Mouse (Mus musculus) lung, postnatal 0 days (tissue): ENCODE data around the gene Ceacam2.
"Not testable (repeated sequence)": the region's sequence is repeated elsewhere in the genome, so short reads cannot be mapped to it uniquely, and the experiment has no call there.

Experiments used
- CTCF ChIP-seq: IDR thresholded peaks from 2 replicates; pipeline ENCODE4 v1.5.1; 2016; ENCODE audit warnings: antibody characterized with exemption, mild to moderate bottlenecking
- EP300 ChIP-seq: IDR thresholded peaks from 2 replicates; pipeline ENCODE4 v1.6.1; 2016; ENCODE audit warnings: antibody characterized with exemption, mild to moderate bottlenecking, control low read depth

DNA sequence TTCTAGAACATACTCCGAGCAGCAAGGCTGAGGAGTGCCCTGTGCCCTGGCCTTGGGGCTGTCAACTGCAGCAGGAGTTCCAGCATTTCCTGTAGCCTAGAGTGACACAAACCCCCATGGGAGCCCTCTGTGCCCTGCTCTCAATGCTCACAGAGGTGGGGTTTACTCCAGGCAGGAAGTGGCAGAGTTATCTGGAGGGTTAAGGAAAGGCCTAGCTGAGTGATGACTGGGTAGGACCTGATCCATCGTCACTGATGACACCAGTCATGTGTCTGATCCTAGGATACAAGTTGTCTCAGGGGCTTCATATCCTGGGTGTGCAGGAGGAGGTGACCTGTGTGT, 61.9 kb downstream of the Ceacam2 start:
- not testable (repeated sequence) for TF ChIP-seq CTCF, EP300
